Comparison of ENCODE assay signal across 9 mouse cellular contexts in the genomic region with DNA sequence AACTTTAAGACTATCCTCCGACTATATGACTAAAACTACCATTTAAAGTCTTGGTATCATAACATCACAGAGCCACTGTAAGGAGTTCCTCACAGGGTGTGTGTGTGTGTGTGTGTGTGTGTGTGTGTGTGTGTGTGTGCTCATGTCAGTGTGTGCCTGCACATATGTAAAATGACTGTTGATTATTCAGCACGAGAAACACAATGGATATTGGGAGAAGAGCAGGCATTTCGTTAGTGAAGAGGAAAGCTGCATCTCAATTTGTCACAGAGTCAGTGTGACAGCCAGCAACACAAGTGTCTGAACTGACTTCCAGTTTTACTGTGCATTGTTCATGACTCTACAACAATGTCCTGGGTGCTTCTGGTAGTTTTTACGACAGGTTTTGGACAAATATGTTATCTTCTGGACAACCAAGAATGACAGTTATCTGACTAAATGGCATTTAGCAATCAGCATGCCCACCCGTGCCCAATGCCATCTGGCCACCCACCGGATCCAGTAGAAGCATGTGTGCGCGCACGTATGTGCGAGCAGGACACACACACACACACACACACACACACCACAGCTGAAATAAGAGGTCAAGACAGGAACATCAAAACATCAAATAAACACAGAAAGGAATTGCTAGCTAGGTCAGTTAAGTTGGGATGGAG. TPM values are rescaled to one million over a fixed set of nuclear protein-coding genes. Genes with fewer than 3 reads are reported as not detected.
DNase-seq lines count a peak whose midpoint lies in the region; ATAC-seq lines count a peak whose summit lies in the region.
"Had no signal": no experiment of that assay in that cellular context is flagged by ENCODE, and none has a peak within 500 bp of the region (broad histone marks: within the 10 kb centered on the region; RNA-seq: fewer than 3 reads in every experiment).

No protein-coding gene starts in this region.

- H3K4me1 ChIP-seq in forebrain, embryonic 15.5 days, result peaks cover 16% of the 10 kb centered on the region

- 30% methylated on average over 10 of the region's 10 CpGs for WGBS in forebrain, embryonic 15.5 days

- 0 out of 2 replicates have a peak overlapping the region, but pooled peaks have one; percentile 7 for H3K27ac ChIP-seq in forebrain, embryonic 15.5 days (replicated peaks)

- H3K27me3 ChIP-seq in forebrain, embryonic 15.5 days, result no peaks in the 10 kb centered on the region; the same call in 1 of the 2 replicates

- peak overlapping the region; percentile 69 for H3K4me3 ChIP-seq in forebrain, embryonic 15.5 days
- H3K4me3 ChIP-seq: myocyte had no signal

- no peaks in the 10 kb centered on the region for H3K36me3 ChIP-seq in forebrain, embryonic 15.5 days

- peak; percentile 68 for DNase-seq in left cerebral cortex, postnatal 4 days
- DNase-seq in left cerebral cortex, postnatal 14 days (ENCODE audit: low spot score in 2 of 2), result no peak
- DNase-seq in kidney, postnatal 4 days, result peak; percentile 23 to 41
- DNase-seq in retina, embryonic 14.5 days (ENCODE audit: low spot score), result peak; percentile 52
- DNase-seq in embryo, embryonic 11 days, result no peak
- DNase-seq in cerebellum, adult 18-20 months, result no peak

- peak overlapping the region; percentile 89 for H3K4me2 ChIP-seq in forebrain, embryonic 15.5 days (replicated peaks)

- no peak for ATAC-seq in forebrain, embryonic 15.5 days (replicated peaks)
- no peak for ATAC-seq in erythroblast, adult 5-6 weeks (replicated peaks; ENCODE audit: low FRiP score, poor library complexity, severe bottlenecking)

- intact Hi-C loops in left cerebral cortex, postnatal 4 days (cut with DNase I), result loop anchor here (5.0 kb wide), 1 partner anchor 834 kb away; no protein-coding TSS in a partner anchor
- intact Hi-C loops in left cerebral cortex, postnatal 14 days (cut with DNase I), result no loop called here

- peak overlapping the region; percentile 71 for H3K9ac ChIP-seq in forebrain, embryonic 15.5 days (replicated peaks)

- no peaks in the 10 kb centered on the region for H3K9me3 ChIP-seq in forebrain, embryonic 15.5 days

RNA-seq across cellular contexts. Expression of a gene that starts 3.1 kb away (rescaled TPM):
- total RNA-seq in left cerebral cortex, postnatal 4 days (2021), result 10 to 100 TPM; 11.6 to 14.8 TPM
- total RNA-seq in left cerebral cortex, postnatal 14 days (2021), result 1 to 10 TPM; 4.2 to 7.2 TPM
- 7.8 and 8.4 TPM in 2 replicates for polyA plus RNA-seq in forebrain, embryonic 15.5 days (2015; fragmentation: Nextera tagmentation; extraction: Ambion mirVana)
- 8.8 and 10.2 TPM in 2 replicates for total RNA-seq in erythroblast, adult 5-6 weeks (2015; ENCODE audit: low replicate concordance)
- total RNA-seq in erythroblast, adult 5-6 weeks (2017; ENCODE audit: low replicate concordance), result 3.9 and 4.6 TPM in 2 replicates
- polyA plus RNA-seq: myocyte had no signal

Comparison
In these comparisons a context has a peak if more than half of its experiments do, and no peak if none do; other contexts are left out.
1. DNase-seq: peak in left cerebral cortex, postnatal 4 days (single experiment), kidney, postnatal 4 days (2 of 2) and retina, embryonic 14.5 days (single experiment); none in left cerebral cortex, postnatal 14 days (0 of 2), embryo, embryonic 11 days (single experiment) and cerebellum, adult 18-20 months (0 of 2).